Mouse (Mus musculus): ENCODE data around the gene Trappc1. TPM values are rescaled to one million over a fixed set of nuclear protein-coding genes. Genes with fewer than 3 reads are reported as not detected.

The Trappc1 gene
- polyA plus RNA-seq, 1 experiment, result 48.5 TPM

DNA sequence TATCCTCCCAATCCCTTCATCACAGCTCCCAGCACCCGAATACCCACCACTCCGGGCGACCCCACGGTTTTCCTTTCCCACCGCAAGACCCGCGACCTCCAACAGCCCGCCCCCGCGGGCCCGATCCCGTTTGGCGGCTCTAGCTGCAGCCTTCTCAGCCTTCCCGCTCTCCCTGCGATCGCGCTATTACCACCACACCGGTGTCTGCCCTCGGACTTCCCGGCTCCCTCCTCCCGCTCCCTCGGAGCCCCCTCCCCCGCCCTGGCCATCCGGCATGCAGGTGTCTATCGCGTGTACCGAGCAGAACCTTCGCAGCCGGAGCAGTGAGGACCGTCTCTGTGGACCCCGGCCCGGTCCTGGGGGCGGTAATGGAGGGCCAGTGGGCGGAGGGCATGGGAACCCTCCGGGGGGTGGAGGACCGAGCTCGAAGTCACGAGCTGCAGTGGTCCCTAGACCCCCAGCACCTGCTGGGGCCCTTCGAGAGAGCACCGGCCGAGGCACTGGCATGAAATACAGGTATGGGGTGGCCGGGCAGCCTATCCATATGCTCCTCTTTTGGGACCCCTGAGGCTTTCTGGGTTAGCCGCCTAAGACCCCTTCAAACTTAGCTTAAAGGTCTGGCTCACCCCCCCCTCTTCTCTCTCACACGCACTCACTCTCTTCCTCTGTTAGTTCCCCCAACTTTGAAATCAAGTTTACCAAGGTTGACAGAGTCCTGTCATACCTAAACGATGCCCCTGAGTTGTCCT is 2.8 kb downstream of the Trappc1 start:
- WGBS, result 3% methylated on average over 45 of the region's 45 CpGs
- no peak for DNase-seq
- no peak for TF ChIP-seq POLR2A (IDR thresholded peaks at IDR 0.05; ENCODE audit: borderline replicate concordance, extremely low read depth, low read depth, low read length)
- TF ChIP-seq CTCF (IDR thresholded peaks at IDR 0.05; ENCODE audit: insufficient read depth, low read length), result no peak
- peaks cover 6% of the 10 kb centered on the region; the same call in 1 of the 2 replicates for H3K4me1 ChIP-seq (ENCODE audit: control insufficient read depth, insufficient read depth, low read length)
- H3K4me3 ChIP-seq (replicated peaks; ENCODE audit: extremely low read depth, low read depth, low read length), result peak overlapping the region; percentile 57

- Histone ChIP-seq H3K4me3 (replicated peaks; ENCODE audit: extremely low read depth, low read depth, low read length) (no peak overlapping the region), H3K4me1 (ENCODE audit: control insufficient read depth, insufficient read depth, low read length) (peaks cover 6% of the 10 kb centered on the region; the same call in 1 of the 2 replicates)
- DNase-seq, result no peak
- WGBS, result 31% methylated on average over 9 of the region's 9 CpGs
- TF ChIP-seq CTCF (IDR thresholded peaks at IDR 0.05; ENCODE audit: insufficient read depth, low read length), result no peak
- no peak for TF ChIP-seq POLR2A (IDR thresholded peaks at IDR 0.05; ENCODE audit: borderline replicate concordance, extremely low read depth, low read depth, low read length)
Measured at GRCm38 (mm10) chr11:69327157-69327442, 3.3 kb downstream of the Trappc1 start.

DNA sequence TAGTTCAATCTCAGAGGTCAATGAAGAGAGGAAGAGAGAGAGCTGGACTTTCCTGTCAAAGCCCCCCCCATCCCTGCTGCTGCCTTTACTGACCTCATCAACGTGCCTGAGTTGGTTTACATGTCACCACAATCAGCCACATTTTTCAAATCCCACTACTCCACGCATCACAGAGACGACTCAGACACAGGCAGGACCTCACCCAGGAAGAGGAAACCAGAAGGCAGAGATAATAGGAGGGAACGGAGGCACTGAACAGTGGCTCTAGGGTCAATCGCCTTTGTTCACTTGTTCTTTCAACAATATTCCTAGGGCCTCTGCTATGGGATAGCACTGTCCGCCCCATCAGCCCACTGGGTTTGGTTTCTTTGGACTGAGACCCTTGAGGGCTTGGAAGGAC is 3.9 kb downstream of the Trappc1 start:
- Histone ChIP-seq H3K4me3 (replicated peaks; ENCODE audit: extremely low read depth, low read depth, low read length) (no peak overlapping the region), H3K4me1 (ENCODE audit: control insufficient read depth, insufficient read depth, low read length) (peaks cover 6% of the 10 kb centered on the region; the same call in 1 of the 2 replicates)
- 47% methylated on average over 6 of the region's 6 CpGs for WGBS
- no peak for TF ChIP-seq POLR2A (IDR thresholded peaks at IDR 0.05; ENCODE audit: borderline replicate concordance, extremely low read depth, low read depth, low read length)
- TF ChIP-seq CTCF (IDR thresholded peaks at IDR 0.05; ENCODE audit: insufficient read depth, low read length), result no peak
- no peak for DNase-seq

DNA sequence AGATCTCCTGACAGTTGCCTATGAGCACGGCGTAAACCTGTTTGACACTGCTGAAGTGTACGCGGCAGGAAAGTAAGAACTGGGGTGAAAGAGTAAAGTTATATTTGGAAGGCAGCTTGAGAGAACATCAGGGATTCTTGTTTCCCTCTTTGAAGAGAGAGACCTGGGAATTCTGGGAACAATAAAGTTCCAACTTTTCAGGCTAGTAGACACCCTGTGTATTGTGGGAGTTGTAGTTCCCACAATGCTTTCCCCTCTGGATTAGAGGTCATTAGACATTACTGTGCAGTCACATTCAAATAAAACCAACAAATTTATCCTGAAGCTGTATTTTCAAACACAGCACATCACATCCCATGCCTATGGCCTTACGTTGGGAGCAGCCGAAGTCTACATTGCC is 4.7 kb downstream of the Trappc1 start:
- Histone ChIP-seq H3K4me1 (ENCODE audit: control insufficient read depth, insufficient read depth, low read length) (peaks cover 4% of the 10 kb centered on the region; the same call in 1 of the 2 replicates), H3K4me3 (replicated peaks; ENCODE audit: extremely low read depth, low read depth, low read length) (no peak overlapping the region)
- DNase-seq, result no peak
- TF ChIP-seq POLR2A (IDR thresholded peaks at IDR 0.05; ENCODE audit: borderline replicate concordance, extremely low read depth, low read depth, low read length) (no peak), CTCF (IDR thresholded peaks at IDR 0.05; ENCODE audit: insufficient read depth, low read length) (no peak)
- 93% methylated on average over 6 of the region's 6 CpGs for WGBS

- peaks cover 8% of the 10 kb centered on the region; the same call in 1 of the 2 replicates for H3K4me1 ChIP-seq (ENCODE audit: control insufficient read depth, insufficient read depth, low read length)
- WGBS, result 91% methylated on average over 6 of the region's 6 CpGs
- TF ChIP-seq CTCF (IDR thresholded peaks at IDR 0.05; ENCODE audit: insufficient read depth, low read length), result no peak
- no peak for TF ChIP-seq POLR2A (IDR thresholded peaks at IDR 0.05; ENCODE audit: borderline replicate concordance, extremely low read depth, low read depth, low read length)
- DNase-seq, result no peak
- H3K4me3 ChIP-seq (replicated peaks; ENCODE audit: extremely low read depth, low read depth, low read length), result no peak overlapping the region
Measured at GRCm38 (mm10) chr11:69331152-69331551, 7.4 kb downstream of the Trappc1 start.

DNA sequence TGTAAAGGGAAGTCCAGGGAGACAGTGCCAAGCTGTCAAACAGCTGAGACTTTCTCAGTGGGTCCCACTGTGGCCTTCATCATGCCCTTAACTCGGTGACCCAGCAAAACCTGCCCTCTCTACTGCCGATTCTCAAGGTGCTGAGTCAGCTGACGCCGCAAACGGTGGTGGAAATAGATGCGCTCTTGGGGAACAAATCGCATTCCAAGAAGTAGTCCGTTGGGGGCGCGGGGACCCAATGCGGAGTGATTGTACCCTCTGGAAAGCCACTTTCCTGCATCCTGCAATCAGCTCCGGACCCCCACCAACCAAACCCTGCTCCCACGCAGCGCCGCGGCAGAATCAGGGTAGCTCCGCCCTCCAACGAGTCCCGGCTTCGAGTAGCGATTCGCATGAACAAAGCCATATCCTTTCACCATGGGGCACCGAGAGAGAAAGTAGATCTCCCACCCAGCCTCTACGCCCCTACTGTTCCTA is 8.2 kb downstream of the Trappc1 start:
- Histone ChIP-seq H3K4me3 (replicated peaks; ENCODE audit: extremely low read depth, low read depth, low read length) (peak overlapping the region; percentile 63), H3K4me1 (ENCODE audit: control insufficient read depth, insufficient read depth, low read length) (peaks cover 4% of the 10 kb centered on the region; the same call in 1 of the 2 replicates)
- peak; percentile 84; the same call in 1 of the 2 replicates for TF ChIP-seq POLR2A (IDR thresholded peaks at IDR 0.05; ENCODE audit: borderline replicate concordance, extremely low read depth, low read depth, low read length)
- TF ChIP-seq CTCF (IDR thresholded peaks at IDR 0.05; ENCODE audit: insufficient read depth, low read length), result no peak
- 1% methylated on average over 24 of the region's 24 CpGs for WGBS
- peak; percentile 70 for DNase-seq

DNA sequence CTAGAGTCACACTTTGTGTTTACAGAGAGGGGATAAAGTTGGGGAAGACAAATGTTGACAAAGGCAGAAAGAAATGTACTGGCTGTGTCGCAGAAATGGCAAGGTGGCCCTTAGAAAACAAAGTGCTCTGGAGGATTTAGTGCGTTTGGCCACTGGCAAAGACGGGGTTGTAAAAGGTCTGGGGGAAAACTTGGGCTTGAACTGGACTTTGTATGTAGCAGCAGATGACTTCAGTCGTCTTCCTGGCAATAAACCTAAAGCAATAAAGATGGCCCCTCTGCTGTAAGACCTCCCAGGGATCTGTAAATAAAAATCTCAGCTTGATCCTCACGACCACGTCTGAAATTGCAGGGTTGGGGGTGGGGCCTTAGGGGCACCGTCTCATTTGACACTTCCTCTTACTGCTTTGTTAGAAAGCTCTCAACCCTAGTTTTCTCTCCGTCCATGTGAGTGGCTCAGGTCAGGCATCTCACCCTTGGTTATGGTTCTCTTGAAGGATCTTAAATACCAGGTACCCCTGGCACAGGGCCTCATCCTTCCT is 9.0 kb downstream of the Trappc1 start:
- no peak for DNase-seq
- 46% methylated on average over 8 of the region's 8 CpGs for WGBS
- Histone ChIP-seq H3K4me1 (ENCODE audit: control insufficient read depth, insufficient read depth, low read length) (peaks cover 4% of the 10 kb centered on the region; the same call in 1 of the 2 replicates), H3K4me3 (replicated peaks; ENCODE audit: extremely low read depth, low read depth, low read length) (no peak overlapping the region)
- TF ChIP-seq POLR2A (IDR thresholded peaks at IDR 0.05; ENCODE audit: borderline replicate concordance, extremely low read depth, low read depth, low read length), result no peak
- no peak for TF ChIP-seq CTCF (IDR thresholded peaks at IDR 0.05; ENCODE audit: insufficient read depth, low read length)

GRCm38 (mm10) chr11:69333922-69334321 is 10.1 kb downstream of the Trappc1 start:
- 32% methylated on average over 3 of the region's 3 CpGs for WGBS
- Histone ChIP-seq H3K4me3 (replicated peaks; ENCODE audit: extremely low read depth, low read depth, low read length) (no peak overlapping the region), H3K4me1 (ENCODE audit: control insufficient read depth, insufficient read depth, low read length) (peaks cover 4% of the 10 kb centered on the region; the same call in 1 of the 2 replicates)
- no peak for DNase-seq
- TF ChIP-seq CTCF (IDR thresholded peaks at IDR 0.05; ENCODE audit: insufficient read depth, low read length) (0 out of 2 replicates have a peak, but pooled peaks have one; percentile 6), POLR2A (IDR thresholded peaks at IDR 0.05; ENCODE audit: borderline replicate concordance, extremely low read depth, low read depth, low read length) (no peak)

DNA sequence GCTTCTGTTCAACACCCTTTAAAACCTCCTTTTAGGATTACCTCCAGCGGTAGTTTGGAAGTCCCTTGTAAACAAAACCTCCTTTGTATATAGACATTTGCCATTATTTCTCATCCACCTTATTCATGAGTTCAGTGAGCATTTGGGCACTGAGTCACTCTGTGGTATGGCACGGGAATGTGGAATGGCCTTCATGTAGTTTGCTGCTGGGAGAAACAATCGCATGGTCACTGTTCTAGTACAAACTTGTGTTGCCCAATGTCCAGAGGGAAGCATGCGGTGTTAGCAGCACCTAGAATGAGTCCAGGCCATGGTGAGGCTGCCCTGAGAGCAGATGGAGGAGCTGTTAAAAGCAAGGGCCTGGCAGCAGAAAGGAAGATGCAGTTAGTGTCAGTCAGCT is 11.0 kb downstream of the Trappc1 start:
- 50% methylated on average over 4 of the region's 4 CpGs for WGBS
- no peak for TF ChIP-seq POLR2A (IDR thresholded peaks at IDR 0.05; ENCODE audit: borderline replicate concordance, extremely low read depth, low read depth, low read length)
- no peak for TF ChIP-seq CTCF (IDR thresholded peaks at IDR 0.05; ENCODE audit: insufficient read depth, low read length)
- Histone ChIP-seq H3K4me3 (replicated peaks; ENCODE audit: extremely low read depth, low read depth, low read length) (no peak overlapping the region), H3K4me1 (ENCODE audit: control insufficient read depth, insufficient read depth, low read length) (peaks cover 4% of the 10 kb centered on the region; the same call in 1 of the 2 replicates)
- no peak for DNase-seq
